In the genomic region with DNA sequence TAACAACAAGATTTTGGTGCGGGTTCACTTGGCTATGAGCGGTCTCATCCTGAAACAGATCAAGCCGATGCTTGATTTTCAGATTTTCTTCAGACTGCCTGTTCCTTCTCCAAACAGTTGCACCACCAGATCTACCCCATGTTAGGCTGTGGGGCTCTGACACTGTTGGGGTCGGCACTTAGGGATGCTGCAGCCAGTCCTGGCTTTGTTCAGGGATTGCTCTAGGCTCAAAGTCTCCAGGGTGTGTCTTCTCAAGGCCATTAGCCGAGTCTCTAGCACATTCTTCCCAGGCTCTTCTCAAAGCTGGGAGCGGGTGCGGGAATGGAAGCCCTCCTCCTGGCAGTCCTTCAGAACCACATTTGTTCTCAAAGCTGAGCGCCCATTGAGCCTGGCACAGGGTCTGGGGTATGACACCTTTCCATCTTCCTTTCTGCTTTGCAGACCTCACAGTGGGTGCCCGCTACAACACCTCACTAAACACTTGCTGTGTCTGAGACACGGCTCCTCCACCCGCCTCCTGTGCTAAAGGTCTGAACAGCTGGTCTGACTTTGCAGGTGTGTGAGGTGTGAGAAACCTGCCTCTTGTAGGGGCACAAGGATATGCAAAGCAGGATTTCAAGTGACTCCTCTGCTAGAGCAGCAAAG, we compare ENCODE assay signal across 20 mouse cellular contexts.
A peak's percentile ranks its signal among the peaks of the same experiment; 100 is the strongest.
DNase-seq lines count a peak whose midpoint lies in the region; ATAC-seq and TF ChIP-seq lines count a peak whose summit lies in the region.
"Had no signal": no experiment of that assay in that cellular context is flagged by ENCODE, and none has a peak within 500 bp of the region (broad histone marks: within the 10 kb centered on the region; RNA-seq: fewer than 3 reads in every experiment).

No protein-coding gene starts in this region.

- H3K27me3 ChIP-seq in kidney, embryonic 15.5 days: no peaks in the 10 kb centered on the region
- no peaks in the 10 kb centered on the region for H3K27me3 ChIP-seq in intestine, postnatal 0 days (replicated peaks; ENCODE audit: control insufficient read depth, insufficient read depth, low read length)
- H3K27me3 ChIP-seq: forebrain, embryonic 12.5 days; heart, embryonic 15.5 days; hindbrain, embryonic 13.5 days had no signal

- 0 out of 2 replicates have a peak overlapping the region, but pooled peaks have one; percentile 37 for H3K27ac ChIP-seq in kidney, embryonic 15.5 days
- H3K27ac ChIP-seq in intestine, postnatal 0 days (ENCODE audit: low read depth, low read length): no peak overlapping the region
- H3K27ac ChIP-seq: embryonic facial prominence, embryonic 13.5 days; forebrain, embryonic 12.5 days; heart, embryonic 15.5 days; hindbrain, embryonic 13.5 days had no signal

- 82% methylated on average over 11 of the region's 11 CpGs for WGBS in kidney, embryonic 15.5 days
- WGBS in intestine, postnatal 0 days: 60% methylated on average over 11 of the region's 11 CpGs

- no peak overlapping the region for H3K9ac ChIP-seq in kidney, embryonic 15.5 days
- no peak overlapping the region for H3K9ac ChIP-seq in intestine, postnatal 0 days (ENCODE audit: low read depth, low read length)
- H3K9ac ChIP-seq: embryonic facial prominence, embryonic 13.5 days; forebrain, embryonic 12.5 days; heart, embryonic 15.5 days; hindbrain, embryonic 13.5 days had no signal

- no peaks in the 10 kb centered on the region for H3K36me3 ChIP-seq in kidney, embryonic 15.5 days
- no peaks in the 10 kb centered on the region for H3K36me3 ChIP-seq in intestine, postnatal 0 days (ENCODE audit: control insufficient read depth, insufficient read depth)
- H3K36me3 ChIP-seq: forebrain, embryonic 12.5 days; hindbrain, embryonic 13.5 days had no signal

- DNase-seq in kidney, adult 11 months: no peak
- peak; percentile 7 to 50 for DNase-seq in spleen, postnatal 4 days (ENCODE audit: low spot score in 2 of 2)
- DNase-seq in spleen, postnatal 36 days (ENCODE audit: low spot score in 2 of 2): no peak
- peak; percentile 16 for DNase-seq in ZHBTc4 (ENCODE audit: low read depth, low spot score)
- DNase-seq in right cerebral cortex, postnatal 25 days: no peak
- DNase-seq: adrenal gland, postnatal 14 days; cerebellum, adult 18-20 months; cerebellum, adult 9-11 months; cerebellum, postnatal 36 days; gastrocnemius, postnatal 10 days; heart, postnatal 14 days had no signal

- 0 out of 2 replicates have a peak, but pooled peaks cover 4% of the 10 kb centered on the region for H3K4me1 ChIP-seq in kidney, embryonic 15.5 days
- H3K4me1 ChIP-seq in intestine, postnatal 0 days (replicated peaks; ENCODE audit: control insufficient read depth, insufficient read depth, low read length): 0 out of 2 replicates have a peak, but pooled peaks cover 3% of the 10 kb centered on the region
- H3K4me1 ChIP-seq: forebrain, embryonic 12.5 days; heart, embryonic 15.5 days had no signal

- TF ChIP-seq CTCF in intestine, postnatal 0 days (IDR thresholded peaks at IDR 0.05; ENCODE audit: low read depth): no peak

- no peak overlapping the region for H3K4me2 ChIP-seq in kidney, embryonic 15.5 days
- H3K4me2 ChIP-seq in intestine, postnatal 0 days (replicated peaks; ENCODE audit: low read depth): no peak overlapping the region
- H3K4me2 ChIP-seq: embryonic facial prominence, embryonic 13.5 days; forebrain, embryonic 12.5 days; heart, embryonic 15.5 days; hindbrain, embryonic 13.5 days had no signal

- no peaks in the 10 kb centered on the region for H3K9me3 ChIP-seq in kidney, embryonic 15.5 days (replicated peaks)
- H3K9me3 ChIP-seq in intestine, postnatal 0 days (ENCODE audit: control insufficient read depth): no peaks in the 10 kb centered on the region
- H3K9me3 ChIP-seq: embryonic facial prominence, embryonic 13.5 days; G1E; heart, embryonic 15.5 days; hindbrain, embryonic 13.5 days had no signal

- no peak for ATAC-seq in kidney, embryonic 15.5 days (replicated peaks; ENCODE audit: low FRiP score)
- peak; percentile 26; the same call in 1 of the 2 replicates for ATAC-seq in intestine, postnatal 0 days
- ATAC-seq: activated CD4-positive, CD25-positive, alpha-beta regulatory T cell, adult 4 months; forebrain, embryonic 16.5 days had no signal

- H3K4me3 ChIP-seq in kidney, embryonic 15.5 days (replicated peaks): no peak overlapping the region
- H3K4me3 ChIP-seq in intestine, postnatal 0 days (ENCODE audit: low read depth, low read length): no peak overlapping the region
- H3K4me3 ChIP-seq: embryonic facial prominence, embryonic 13.5 days; forebrain, embryonic 12.5 days; heart, embryonic 15.5 days; hindbrain, embryonic 13.5 days had no signal

Comparison
In these comparisons a context has a peak if more than half of its experiments do, and no peak if none do; other contexts are left out.
1. DNase-seq: peak in spleen, postnatal 4 days (2 of 2) and ZHBTc4 (single experiment); none in kidney, adult 11 months (single experiment), spleen, postnatal 36 days (0 of 2) and right cerebral cortex, postnatal 25 days (single experiment).